Mouse (Mus musculus) liver, adult 2 months (tissue): ENCODE results near the gene Apbb2.

ENCODE experiments used
- CTCF ChIP-seq: fragments of 200-500 bp; IDR thresholded peaks from 2 replicates; pipeline ENCODE4 v1.5.1; 2011; ENCODE audit warnings: low read depth, low read length, control low read depth
- POLR2A ChIP-seq: fragments of 200-500 bp; IDR thresholded peaks from 2 replicates; pipeline ENCODE4 v1.6.1; 2011; ENCODE audit warnings: low read length, control low read depth; ENCODE audit not compliant: insufficient read depth; ENCODE audit errors: extremely low read depth

- TF ChIP-seq CTCF (no peak), POLR2A (no peak)
Measured at GRCm38 (mm10) chr5:66579066-66579465, 39.5 kb downstream of the Apbb2 start.
